Mouse (Mus musculus) erythroblast, embryonic 14.5 days (primary cell): ENCODE measurements around the gene Duoxa1.

Source experiments
- GATA1 ChIP-seq: IDR thresholded peaks from 2 replicates; pipeline ENCODE4 v1.6.1; 2012; ENCODE audit warnings: low read length, inconsistent platforms, mixed read lengths
- TAL1 ChIP-seq: IDR thresholded peaks from 3 replicates; pipeline ENCODE4 v1.6.1; 2012; ENCODE audit warnings: low read length, inconsistent platforms, mixed read lengths

- TF ChIP-seq TAL1 (no peak), GATA1 (no peak)
Measured at GRCm38 (mm10) chr2:122361868-122362621, 48.5 kb upstream of the Duoxa1 start.
